Mouse (Mus musculus): Measurements from ENCODE around the gene Slc27a2. TPM values are rescaled to one million over a fixed set of nuclear protein-coding genes. Genes with fewer than 3 reads are reported as not detected.

Gene Slc27a2
- total RNA-seq, 2 experiments from 2014 or later: not detected

Other genes with a start within 250 kb of the Slc27a2 start
- 46.8 and 55.1 TPM in 2 replicates for gene Atp8b4, start 51.7 kb upstream of the Slc27a2 start, total RNA-seq (2015; ENCODE audit: low replicate concordance)
- 33.0 and 44.0 TPM in 2 replicates for gene Atp8b4, start 51.7 kb upstream of the Slc27a2 start, total RNA-seq (2017; ENCODE audit: low replicate concordance)
- gene Hdc, start 66.9 kb downstream of the Slc27a2 start, total RNA-seq (2015; ENCODE audit: low replicate concordance): 14.8 and 34.1 TPM in 2 replicates
- gene Hdc, start 66.9 kb downstream of the Slc27a2 start, total RNA-seq (2017; ENCODE audit: low replicate concordance): 22.3 and 24.3 TPM in 2 replicates
- 9.0 and 16.1 TPM in 2 replicates for gene Gabpb1, start 123.9 kb downstream of the Slc27a2 start, total RNA-seq (2015; ENCODE audit: low replicate concordance)
- gene Gabpb1, start 123.9 kb downstream of the Slc27a2 start, total RNA-seq (2017; ENCODE audit: low replicate concordance): 10.9 and 11.4 TPM in 2 replicates
- 12.7 and 18.2 TPM in 2 replicates for gene Usp8, start 154.9 kb downstream of the Slc27a2 start, total RNA-seq (2015; ENCODE audit: low replicate concordance)
- gene Usp8, start 154.9 kb downstream of the Slc27a2 start, total RNA-seq (2017; ENCODE audit: low replicate concordance): 19.2 and 26.2 TPM in 2 replicates
- 0.77 TPM in 1 of 2 replicates, not detected in the other for gene Usp50, start 231.1 kb downstream of the Slc27a2 start, total RNA-seq (2015; ENCODE audit: low replicate concordance)
- 0.42 TPM in 1 of 2 replicates, not detected in the other for gene Usp50, start 231.1 kb downstream of the Slc27a2 start, total RNA-seq (2017; ENCODE audit: low replicate concordance)